Mouse (Mus musculus) intestine, postnatal 0 days (tissue): ENCODE measurements at regions not wholly inside any gene's neighbourhood (a gene's known extent, or its start where the extent isn't known, plus 50 kb on each side); places are given as distances from the start of the nearest gene placed in this dataset.

Experiments
- ATAC-seq: fragments of 200-750 bp; cut with Nextera tagmentation; 2 replicates; pipeline ENCODE4 v1.8.0; 2017; ENCODE audit warnings: mild to moderate bottlenecking, moderate TSS enrichment, moderate library complexity
- H3K27ac ChIP-seq: fragments of 300-500 bp; sonication (generic); 2 replicates; pipeline ENCODE4 v1.5.1; 2014; ENCODE audit warnings: mild to moderate bottlenecking, low read depth, low read length, moderate library complexity
- H3K27me3 ChIP-seq: fragments of 300-500 bp; sonication (generic); replicated peaks from 2 replicates; pipeline ENCODE4 v1.6.1; 2014; ENCODE audit warnings: low read length, mixed read lengths; ENCODE audit not compliant: control insufficient read depth, insufficient read depth
- H3K36me3 ChIP-seq: fragments of 300-500 bp; sonication (generic); 2 replicates; pipeline ENCODE4 v1.6.1; 2014; ENCODE audit warnings: mild to moderate bottlenecking, moderate library complexity; ENCODE audit not compliant: control insufficient read depth, insufficient read depth
- H3K4me1 ChIP-seq: fragments of 300-500 bp; sonication (generic); replicated peaks from 2 replicates; pipeline ENCODE4 v1.6.1; 2014; ENCODE audit warnings: antibody characterized with exemption, low read length, mixed read lengths; ENCODE audit not compliant: control insufficient read depth, insufficient read depth
- H3K4me2 ChIP-seq: fragments of 300-500 bp; sonication (generic); replicated peaks from 2 replicates; pipeline ENCODE4 v1.6.1; 2014; ENCODE audit warnings: low read depth, mild to moderate bottlenecking, moderate library complexity
- H3K4me3 ChIP-seq: fragments of 300-500 bp; sonication (generic); 2 replicates; pipeline ENCODE4 v1.5.1; 2014; ENCODE audit warnings: low read depth, low read length
- H3K9ac ChIP-seq: fragments of 300-500 bp; sonication (generic); 2 replicates; pipeline ENCODE4 v1.6.1; 2014; ENCODE audit warnings: mild to moderate bottlenecking, low read depth, low read length
- H3K9me3 ChIP-seq: fragments of 300-500 bp; sonication (generic); 2 replicates; pipeline ENCODE4 v1.6.1; 2016; ENCODE audit warnings: mixed run types; ENCODE audit not compliant: control insufficient read depth
- CTCF ChIP-seq: sonication (generic); IDR thresholded peaks from 2 replicates; pipeline ENCODE4 v1.5.1; 2016; ENCODE audit warnings: low read depth, mild to moderate bottlenecking, control low read depth, antibody characterized with exemption, moderate library complexity
- WGBS: fragments of 180-500 bp; shearing (Covaris S2); extraction: QIAGEN DNeasy Blood & Tissue Kit; methylation state at CpG from one replicate; pipeline ENCODE4 v1.1.7; 2014; 5-methylcytosine and 5-hydroxymethylcytosine counted together

- H3K36me3 ChIP-seq: no peaks in the 10 kb centered on the region
- peaks cover 8% of the 10 kb centered on the region for H3K4me1 ChIP-seq
- no peak overlapping the region for H3K9ac ChIP-seq
- H3K27ac ChIP-seq: no peak overlapping the region
- ATAC-seq: no peak
- no peaks in the 10 kb centered on the region for H3K9me3 ChIP-seq
- no peaks in the 10 kb centered on the region for H3K27me3 ChIP-seq
- H3K4me2 ChIP-seq: no peak overlapping the region
- 74% methylated on average over 22 of the region's 22 CpGs for WGBS
- no peak overlapping the region for H3K4me3 ChIP-seq
- no peak for TF ChIP-seq CTCF
These were observed 91.3 kb downstream of the Tomm20 start for GRCm38 (mm10) chr8:126854121-126855055.

GRCm38 (mm10) chr8:126852663-126853390, 92.8 kb downstream of the Tomm20 start:
- TF ChIP-seq CTCF: no peak
- Histone ChIP-seq H3K9me3 (no peaks in the 10 kb centered on the region), H3K27ac (peak overlapping the region; percentile 75), H3K4me3 (no peak overlapping the region), H3K4me1 (peaks cover 11% of the 10 kb centered on the region), H3K27me3 (no peaks in the 10 kb centered on the region), H3K36me3 (no peaks in the 10 kb centered on the region), H3K9ac (no peak overlapping the region), H3K4me2 (no peak overlapping the region)
- ATAC-seq: no peak
- 60% methylated on average over 10 of the region's 10 CpGs for WGBS

GRCm38 (mm10) chr8:126852184-126852583, 93.5 kb downstream of the Tomm20 start:
- Histone ChIP-seq H3K4me1 (peaks cover 11% of the 10 kb centered on the region), H3K9me3 (no peaks in the 10 kb centered on the region), H3K9ac (no peak overlapping the region), H3K27ac (peak overlapping the region; percentile 75), H3K4me3 (no peak overlapping the region), H3K4me2 (no peak overlapping the region), H3K36me3 (no peaks in the 10 kb centered on the region), H3K27me3 (no peaks in the 10 kb centered on the region)
- 44% methylated on average over 5 of the region's 5 CpGs for WGBS
- TF ChIP-seq CTCF: no peak
- no peak for ATAC-seq

GRCm38 (mm10) chr8:126851780-126852179, 93.9 kb downstream of the Tomm20 start:
- no peaks in the 10 kb centered on the region for H3K27me3 ChIP-seq
- no peak overlapping the region for H3K4me2 ChIP-seq
- H3K9ac ChIP-seq: no peak overlapping the region
- no peaks in the 10 kb centered on the region for H3K9me3 ChIP-seq
- no peak for TF ChIP-seq CTCF
- 72% methylated on average over 3 of the region's 3 CpGs for WGBS
- ATAC-seq: no peak
- peaks cover 11% of the 10 kb centered on the region for H3K4me1 ChIP-seq
- H3K27ac ChIP-seq: peak overlapping the region; percentile 75
- no peak overlapping the region for H3K4me3 ChIP-seq
- H3K36me3 ChIP-seq: no peaks in the 10 kb centered on the region

- H3K4me1 ChIP-seq: peaks cover 11% of the 10 kb centered on the region
- no peaks in the 10 kb centered on the region for H3K36me3 ChIP-seq
- no peak overlapping the region for H3K4me2 ChIP-seq
- H3K27me3 ChIP-seq: no peaks in the 10 kb centered on the region
- H3K27ac ChIP-seq: peak overlapping the region; percentile 88
- no peak overlapping the region for H3K4me3 ChIP-seq
- ATAC-seq: no peak; the same call in 1 of the 2 replicates
- no peaks in the 10 kb centered on the region for H3K9me3 ChIP-seq
- peak overlapping the region; percentile 32 for H3K9ac ChIP-seq
- 50% methylated on average over 1 of the region's 1 CpGs for WGBS
- TF ChIP-seq CTCF: no peak
These were observed 95.5 kb downstream of the Tomm20 start for GRCm38 (mm10) chr8:126850189-126850535.

- H3K4me3 ChIP-seq: no peak overlapping the region
- 22% methylated on average over 9 of the region's 9 CpGs for WGBS
- peak; percentile 57 for TF ChIP-seq CTCF
- peak overlapping the region; percentile 88 for H3K27ac ChIP-seq
- peak; percentile 27 for ATAC-seq
- H3K4me1 ChIP-seq: peaks cover 11% of the 10 kb centered on the region
- no peaks in the 10 kb centered on the region for H3K27me3 ChIP-seq
- no peaks in the 10 kb centered on the region for H3K36me3 ChIP-seq
- H3K9me3 ChIP-seq: no peaks in the 10 kb centered on the region
- H3K4me2 ChIP-seq: peak overlapping the region; percentile 17; the same call in 1 of the 2 replicates
- peak overlapping the region; percentile 32 for H3K9ac ChIP-seq
These were observed 96.0 kb downstream of the Tomm20 start for GRCm38 (mm10) chr8:126849411-126850188.
